Mouse (Mus musculus) adipocyte (in vitro differentiated cells): ENCODE data around the gene AC134908.4.
A peak's percentile ranks its signal among the peaks of the same experiment; 100 is the strongest.

Experiments
- DNase-seq: peaks from one replicate; pipeline ENCODE4 v3.0.0-alpha.2; 2016; ENCODE audit warnings: low spot score

AC134908.4 gene

GRCm38 (mm10) chr17:25795609-25796092 is at the start of gene AC134908.4:
Gene AC134908.4, minus strand, starts transcription at chr17:25795659.
- peak; percentile 92 for DNase-seq

- DNase-seq: peak; percentile 98
Observed at GRCm38 (mm10) chr17:25844396-25844901, 49.0 kb upstream of the AC134908.4 start, which contains the start of gene Rhot2. Gene Rhot2, minus strand, starts transcription at chr17:25844851.

GRCm38 (mm10) chr17:25843636-25844395 is 48.4 kb upstream of the AC134908.4 start:
- no peak for DNase-seq

GRCm38 (mm10) chr17:25843122-25843521 is 47.7 kb upstream of the AC134908.4 start:
- no peak for DNase-seq

GRCm38 (mm10) chr17:25842509-25842908 is 47.0 kb upstream of the AC134908.4 start:
- peak; percentile 63 for DNase-seq

GRCm38 (mm10) chr17:25841117-25841880 is 45.8 kb upstream of the AC134908.4 start, which contains the start of gene Gm20683:
Gene Gm20683, minus strand, starts transcription at chr17:25841763.
- no peak for DNase-seq

GRCm38 (mm10) chr17:25840519-25840918 is 45.1 kb upstream of the AC134908.4 start:
- no peak for DNase-seq

- DNase-seq: peak; percentile 76
Observed at GRCm38 (mm10) chr17:25839455-25840235, 44.2 kb upstream of the AC134908.4 start.

GRCm38 (mm10) chr17:25838904-25839303 is 43.4 kb upstream of the AC134908.4 start:
- no peak for DNase-seq

GRCm38 (mm10) chr17:25837533-25837932 is 42.1 kb upstream of the AC134908.4 start:
- DNase-seq: no peak

- DNase-seq: no peak
Observed at GRCm38 (mm10) chr17:25837076-25837410, 41.6 kb upstream of the AC134908.4 start, which contains the start of gene Rhbdl1. Gene Rhbdl1, minus strand, starts transcription at chr17:25837295.

- peak; percentile 62 for DNase-seq
Observed at GRCm38 (mm10) chr17:25836397-25837075, 41.1 kb upstream of the AC134908.4 start.

- no peak for DNase-seq
Observed at GRCm38 (mm10) chr17:25835816-25836215, 40.4 kb upstream of the AC134908.4 start.

- no peak for DNase-seq
Observed at GRCm38 (mm10) chr17:25835301-25835700, 39.8 kb upstream of the AC134908.4 start.

GRCm38 (mm10) chr17:25834595-25835222 is 39.2 kb upstream of the AC134908.4 start:
- DNase-seq: no peak

GRCm38 (mm10) chr17:25833961-25834594 is 38.6 kb upstream of the AC134908.4 start:
- peak; percentile 66 for DNase-seq

GRCm38 (mm10) chr17:25833291-25833663 is 37.8 kb upstream of the AC134908.4 start, which contains the start of gene Stub1:
Gene Stub1, minus strand, starts transcription at chr17:25833404.
- DNase-seq: peak; percentile 98

GRCm38 (mm10) chr17:25832436-25833290 is 37.2 kb upstream of the AC134908.4 start:
- DNase-seq: peak; percentile 100
